Mouse (Mus musculus): Measurements from ENCODE around the gene Tmem238l. TPM values are rescaled to one million over a fixed set of nuclear protein-coding genes. Genes with fewer than 3 reads are reported as not detected.

Tmem238l gene
- polyA plus RNA-seq (2017; shearing (Covaris generic)): not detected

DNA sequence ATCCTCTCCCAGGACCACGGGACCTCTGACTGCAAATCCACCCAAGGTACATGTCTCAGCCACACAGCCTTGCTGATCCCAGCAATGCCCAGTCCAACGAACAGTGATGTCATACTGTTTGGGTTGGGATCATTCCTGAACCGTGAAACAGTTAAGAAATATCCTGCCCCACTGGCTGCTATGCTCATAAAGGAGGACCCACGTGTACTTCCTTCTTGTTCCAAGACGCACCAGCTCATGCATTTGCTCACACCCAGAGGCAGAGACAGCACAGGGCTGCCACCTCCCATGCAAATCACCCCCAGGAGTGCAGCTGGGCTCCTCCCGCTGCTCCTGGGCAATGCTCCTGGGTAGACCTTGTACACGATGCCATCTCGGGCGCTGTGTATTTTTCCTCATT lies at the start of gene Tmem238l:
TSS of gene Tmem238l (plus strand) at position 336 of the 400 bp plus-strand sequence.

DNA sequence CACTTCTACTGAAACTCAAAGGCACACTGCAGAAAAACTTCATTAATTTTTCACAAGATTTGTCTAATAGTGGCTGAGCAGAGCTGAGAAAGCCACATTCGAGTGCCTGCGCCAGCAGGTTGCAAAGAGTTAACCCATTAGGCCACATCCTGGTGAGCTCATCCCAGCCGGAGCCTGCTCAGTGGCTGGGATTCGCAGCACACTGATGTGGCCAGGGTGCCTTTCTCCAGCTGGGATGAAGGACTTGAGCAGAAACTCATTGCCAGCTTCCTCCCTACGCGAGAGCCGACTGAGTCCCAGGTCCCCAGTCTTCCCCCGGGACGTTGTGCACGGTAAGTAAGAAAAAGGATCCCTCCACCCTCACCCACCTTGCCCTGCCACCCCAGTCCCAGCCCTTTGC lies 44.6 kb upstream of the Tmem238l start, which contains the start of gene Pirt:
TSS of gene Pirt (plus strand) at position 171 of the 400 bp plus-strand sequence.

Other genes starting within 250 kb of the Tmem238l start
- not detected for gene Pirt, start 44.7 kb upstream of the Tmem238l start, polyA plus RNA-seq (2017; shearing (Covaris generic))
- gene Tmem220, start 68.5 kb downstream of the Tmem238l start, polyA plus RNA-seq (2017; shearing (Covaris generic)): 0.55 TPM
- gene Adprm, start 96.0 kb downstream of the Tmem238l start, polyA plus RNA-seq (2017; shearing (Covaris generic)): 49.7 TPM
- gene Sco1, start 96.0 kb downstream of the Tmem238l start, polyA plus RNA-seq (2017; shearing (Covaris generic)): 4.7 TPM
- gene Myh3, start 121.7 kb downstream of the Tmem238l start, polyA plus RNA-seq (2017; shearing (Covaris generic)): 0.22 TPM
- not detected for gene Myh2, start 214.4 kb downstream of the Tmem238l start, polyA plus RNA-seq (2017; shearing (Covaris generic))
- gene Myh1, start 243.4 kb downstream of the Tmem238l start, polyA plus RNA-seq (2017; shearing (Covaris generic)): not detected